Mouse (Mus musculus) kidney, postnatal 36 days (tissue): ENCODE data around the gene R3hdm4.
A peak's percentile ranks its signal among the peaks of the same experiment; 100 is the strongest.

Experiments
- DNase-seq, 2 experiments: peaks; one replicate each; pipeline ENCODE4 v3.0.0; 2021 to 2022; ENCODE audit warnings: mixed read lengths in 2 of 2

The R3hdm4 gene

DNA sequence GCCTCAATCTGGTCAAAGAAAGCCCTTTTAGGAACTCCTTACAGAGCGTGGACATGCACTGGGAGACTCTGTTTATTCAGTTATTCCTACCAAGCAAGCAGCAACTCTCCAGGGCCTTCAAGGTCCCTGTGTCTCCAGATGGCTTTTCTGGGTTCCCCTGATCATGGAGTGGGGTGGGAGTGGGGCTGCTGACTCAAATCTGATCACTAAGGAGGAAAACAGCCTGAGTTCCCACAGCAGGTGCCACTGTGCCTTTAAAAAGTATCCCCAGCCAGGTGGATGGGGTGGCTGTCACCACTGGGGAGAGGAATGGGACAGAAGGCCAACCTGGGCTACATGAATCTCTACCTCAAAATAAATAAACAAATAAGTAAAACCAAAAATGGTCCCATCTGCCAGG lies 22.0 kb upstream of the R3hdm4 start:
- no peak for DNase-seq

GRCm38 (mm10) chr10:79940749-79941148 lies 19.7 kb upstream of the R3hdm4 start:
- peak in 1 of 2 experiments; percentile 28 for DNase-seq

- DNase-seq = peak; percentile 72 to 73
These were observed 16.9 kb upstream of the R3hdm4 start for GRCm38 (mm10) chr10:79937775-79938526.

DNA sequence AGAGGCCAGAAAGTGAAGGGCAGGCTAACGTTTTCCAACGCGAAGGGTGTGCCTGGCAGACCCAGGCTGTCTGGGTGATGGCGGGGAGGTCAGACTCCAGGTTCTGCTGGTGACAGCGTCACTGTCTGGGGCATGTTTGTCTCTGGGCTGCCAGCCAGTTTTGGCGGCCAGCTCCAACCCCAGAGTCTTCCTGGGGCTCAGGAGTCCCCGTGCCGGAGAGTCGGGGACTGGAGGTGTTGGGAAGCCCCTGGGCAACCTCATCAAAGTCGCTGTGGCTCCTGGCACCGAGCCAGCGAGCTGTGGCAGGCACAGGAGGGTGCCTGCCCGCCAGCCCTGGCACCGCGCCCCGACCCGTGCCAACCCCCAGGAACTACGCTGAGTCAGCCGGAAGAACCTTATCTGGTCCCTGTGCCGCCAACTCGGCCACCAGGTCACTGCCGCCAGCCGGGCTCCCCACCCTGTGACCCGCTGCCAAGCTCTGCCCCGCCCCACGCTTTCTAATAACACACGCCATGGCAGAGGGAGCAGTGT lies 16.0 kb upstream of the R3hdm4 start:
- DNase-seq = peak; percentile 86 to 88

DNA sequence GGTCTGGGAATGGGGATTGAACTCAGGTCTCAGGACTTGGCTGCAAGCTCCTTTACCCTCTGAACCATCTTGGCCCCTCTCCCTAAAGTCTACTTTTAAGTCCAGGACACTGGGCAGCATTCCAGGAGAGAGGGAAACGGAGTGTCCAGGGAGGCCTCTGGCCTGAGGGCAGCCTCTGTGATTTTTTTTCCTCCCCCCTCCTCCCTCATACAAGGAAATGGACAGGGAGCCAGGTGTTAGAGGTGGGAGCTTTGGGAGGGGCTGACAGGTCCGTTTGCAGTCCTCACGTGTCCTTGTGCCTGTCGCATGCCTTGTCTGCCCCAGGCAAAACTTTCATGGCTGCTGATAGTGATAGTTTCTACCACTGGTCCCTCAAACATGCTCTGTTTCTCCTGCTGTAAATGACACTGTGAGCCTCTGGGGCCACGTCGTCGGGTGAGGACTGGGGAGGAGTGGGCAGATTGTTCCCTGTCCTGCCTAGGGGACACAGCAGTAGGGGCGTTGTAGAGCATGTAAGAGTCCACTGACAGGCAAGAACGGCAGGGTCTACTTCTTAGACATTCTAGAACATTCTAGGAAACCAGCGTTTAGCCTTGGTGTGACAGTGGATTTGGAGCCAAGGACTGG lies 15.4 kb upstream of the R3hdm4 start:
- peak; percentile 86 to 91 for DNase-seq

- DNase-seq = no peak
These were observed 14.0 kb upstream of the R3hdm4 start for GRCm38 (mm10) chr10:79934794-79935569.

DNA sequence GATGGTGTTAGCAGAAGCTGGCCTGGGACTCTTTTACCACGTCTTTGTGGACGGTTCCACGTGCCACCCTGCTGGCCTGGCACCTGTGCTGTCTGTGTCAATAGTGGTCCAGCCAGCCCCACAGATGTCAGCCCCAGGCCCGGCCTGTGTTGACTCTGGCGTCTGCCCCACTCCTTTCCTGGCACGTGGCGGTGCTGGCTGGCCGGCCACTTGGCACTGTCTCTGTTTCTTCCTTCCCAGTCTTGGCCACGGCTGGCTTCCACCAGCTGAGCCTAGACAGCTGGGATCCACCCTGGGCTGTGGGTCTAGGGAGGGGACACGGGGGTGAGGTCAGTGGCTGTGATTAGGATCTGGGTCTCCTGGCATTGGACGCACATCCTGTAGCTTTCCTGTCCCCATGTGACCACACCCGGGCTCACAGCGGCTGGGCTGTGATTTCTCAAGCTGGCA lies 13.3 kb upstream of the R3hdm4 start:
- peak; percentile 91 to 93 for DNase-seq

- no peak for DNase-seq
These were observed 12.9 kb upstream of the R3hdm4 start for GRCm38 (mm10) chr10:79933861-79934260.

- peak; percentile 30 to 60 for DNase-seq
These were observed 12.2 kb upstream of the R3hdm4 start for GRCm38 (mm10) chr10:79933145-79933679.

GRCm38 (mm10) chr10:79932736-79933135 lies 11.7 kb upstream of the R3hdm4 start:
- DNase-seq = peak in 1 of 2 experiments; percentile 68

DNA sequence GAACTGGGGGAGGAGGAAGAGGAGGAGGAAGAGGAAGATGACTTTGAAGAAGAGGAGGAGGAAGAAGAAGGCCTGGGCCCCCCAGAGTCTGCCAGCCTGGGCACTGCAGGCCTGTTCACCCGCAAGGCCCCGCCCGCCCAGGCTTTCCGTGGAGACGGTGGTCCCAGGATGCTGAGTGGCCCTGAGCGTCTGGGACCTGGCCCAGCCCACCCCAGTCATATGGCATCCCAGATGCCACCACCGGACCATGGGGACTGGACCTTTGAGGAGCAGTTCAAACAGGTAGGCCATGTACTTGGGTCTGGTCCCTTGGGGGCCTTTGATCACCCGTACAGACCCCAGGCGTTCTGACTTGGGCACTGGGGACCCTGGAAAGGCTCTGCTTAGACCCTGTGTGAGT lies 10.8 kb upstream of the R3hdm4 start:
- no peak for DNase-seq

- no peak for DNase-seq
These were observed 9.8 kb upstream of the R3hdm4 start for GRCm38 (mm10) chr10:79930826-79931186.

- no peak for DNase-seq
These were observed 9.2 kb upstream of the R3hdm4 start for GRCm38 (mm10) chr10:79929967-79930825.

DNA sequence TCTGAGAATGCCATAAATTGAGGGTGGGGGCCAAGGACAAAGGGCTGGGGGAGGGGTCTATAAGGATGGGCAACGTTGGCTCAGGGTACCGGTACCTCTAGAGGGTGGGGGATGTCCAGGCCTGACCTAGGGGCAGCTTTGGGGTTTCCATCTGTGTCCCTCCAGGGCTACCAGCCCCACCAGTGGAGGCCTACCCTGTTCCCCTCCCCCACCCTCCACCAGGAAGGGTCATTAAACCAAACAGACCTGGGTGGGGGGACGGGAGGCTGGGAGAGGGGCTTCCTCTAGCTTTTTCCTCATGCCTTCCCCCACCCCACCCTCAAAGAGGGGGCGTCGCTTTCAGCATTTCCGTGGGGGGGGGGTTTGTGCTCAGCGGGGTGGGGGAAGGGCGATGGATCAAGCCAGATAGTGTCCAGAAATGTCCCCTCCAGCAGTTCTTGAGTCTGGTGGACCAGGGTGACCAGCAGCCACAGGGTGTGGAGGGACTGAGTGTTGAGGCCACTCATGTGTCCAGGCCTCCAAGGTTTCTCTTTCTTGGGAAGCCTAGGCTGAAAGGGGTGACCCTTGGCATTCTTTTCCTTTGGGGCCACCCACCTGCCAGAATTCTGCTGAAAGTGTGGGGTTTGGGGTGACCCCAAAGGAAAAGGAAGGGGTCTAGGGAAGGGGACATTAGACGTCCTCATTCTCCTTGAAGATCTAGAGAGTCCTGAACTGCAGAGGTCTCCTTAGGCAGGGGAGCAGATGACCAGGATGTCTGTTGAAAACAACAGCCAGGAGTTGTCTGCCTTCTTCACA lies 8.1 kb upstream of the R3hdm4 start:
- DNase-seq = no peak

DNA sequence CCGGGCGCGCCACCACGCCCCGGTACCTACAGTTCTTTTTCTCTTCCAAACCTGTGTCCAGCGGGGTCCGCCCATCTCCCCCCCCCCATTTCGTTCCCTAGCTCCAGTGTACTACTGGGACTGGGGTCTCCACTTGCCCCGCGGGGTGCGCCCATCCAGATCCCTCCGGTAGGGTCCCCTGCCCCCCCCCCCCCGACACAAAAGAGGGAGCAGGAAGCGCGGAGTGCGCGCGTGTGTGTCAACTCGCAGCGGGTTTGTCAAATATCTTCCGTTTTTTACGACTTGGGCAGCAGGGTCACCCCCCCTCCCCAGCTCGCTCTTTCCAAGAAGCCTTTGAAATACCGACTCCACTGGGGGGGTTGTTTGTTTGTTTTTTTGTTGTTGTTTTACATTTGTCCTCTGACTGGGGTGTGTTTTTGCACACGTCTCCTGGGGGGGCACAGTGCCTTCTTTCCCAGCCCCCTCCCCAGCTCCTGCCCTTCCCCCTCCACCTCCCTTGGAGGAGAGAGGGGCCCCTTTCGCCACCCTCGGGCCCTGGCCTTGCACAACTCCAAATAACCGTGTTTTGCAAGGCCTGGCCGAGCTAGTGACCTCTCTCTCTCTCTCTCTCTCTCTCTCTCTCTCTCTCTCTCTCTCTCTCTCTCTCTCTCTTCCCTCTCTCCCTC lies 7.2 kb upstream of the R3hdm4 start:
- DNase-seq = peak in 1 of 2 experiments; percentile 53

GRCm38 (mm10) chr10:79927324-79928029 lies 6.5 kb upstream of the R3hdm4 start:
- peak in 1 of 2 experiments; percentile 72 for DNase-seq

GRCm38 (mm10) chr10:79926491-79927323 lies 5.7 kb upstream of the R3hdm4 start, which contains the start of gene Arid3a:
Gene Arid3a, plus strand, starts transcription at chr10:79927043.
- peak; percentile 91 to 93 for DNase-seq

- DNase-seq = no peak
These were observed 4.9 kb upstream of the R3hdm4 start for GRCm38 (mm10) chr10:79925785-79926490.
